Comparison of ENCODE assay signal across 20 mouse cellular contexts in the genomic region with DNA sequence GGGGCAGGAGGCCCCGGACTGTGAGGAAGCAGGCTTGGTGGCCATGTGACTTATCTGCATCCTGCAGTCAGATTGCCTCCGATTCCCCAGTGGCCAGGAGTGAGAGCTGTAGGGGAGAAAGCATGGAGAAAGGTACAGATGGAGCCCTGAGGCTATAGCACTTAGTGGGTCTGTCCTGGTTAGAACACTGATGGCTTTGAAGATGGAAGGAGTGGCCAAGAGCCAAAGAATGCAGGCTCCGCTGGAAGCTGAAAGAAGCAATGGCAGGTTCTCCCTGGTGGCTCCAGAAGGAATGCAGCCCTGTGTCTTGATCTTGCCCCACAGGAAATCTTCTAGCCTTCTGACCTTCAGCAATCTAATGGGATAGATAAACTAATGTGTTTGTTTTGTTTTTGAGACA.
DNase-seq lines count a peak whose midpoint lies in the region; TF ChIP-seq lines count a peak whose summit lies in the region.
"Had no signal": no experiment of that assay in that cellular context is flagged by ENCODE, and none has a peak within 500 bp of the region (broad histone marks: within the 10 kb centered on the region; RNA-seq: fewer than 3 reads in every experiment).

No protein-coding gene starts in this region.

- DNase-seq in ES-CJ7 (ENCODE audit: low read depth, low spot score) (peak; percentile 42), ES-E14 (ENCODE audit: low read depth, low spot score) (peak; percentile 45), WW6 (ENCODE audit: low read depth, low spot score) (peak; percentile 24)
- DNase-seq in gastrocnemius, postnatal 36 days = no peak
- DNase-seq in frontal cortex, adult 2 months (ENCODE audit: extremely low spot score in 1 of 2, low spot score in 1 of 2) = no peak
- DNase-seq in thymus, postnatal 0 days (ENCODE audit: low spot score) = no peak
- DNase-seq: adrenal gland, postnatal 10 days; adrenal gland, postnatal 25 days; cerebellum, adult 11 months; cerebellum, adult 18-20 months; cerebellum, adult 8-10 months; cerebellum, adult 9-11 months; cerebellum, postnatal 14 days; cerebellum, postnatal 36 days; embryo, embryonic 11 days had no signal

- no peaks in the 10 kb centered on the region for H3K36me3 ChIP-seq in ES-E14 (ENCODE audit: control insufficient read depth, insufficient read depth, low read length, poor library complexity, severe bottlenecking)
- H3K36me3 ChIP-seq: embryonic facial prominence, embryonic 13.5 days; embryonic facial prominence, embryonic 15.5 days; forebrain, embryonic 10.5 days; forebrain, embryonic 12.5 days had no signal

- in situ Hi-C loops in ES-E14 (cut with MboI; ENCODE audit: low sequenced_read_pairs in 2 of 2, unreplicated experiment in 2 of 2) = no loop called here

- intact Hi-C loops in gastrocnemius, postnatal 36 days (cut with DNase I) = no loop called here

- H3K9me3 ChIP-seq in ES-E14 (ENCODE audit: control insufficient read depth, insufficient read depth, low read depth, low read length) = no peaks in the 10 kb centered on the region
- H3K9me3 ChIP-seq: embryonic facial prominence, embryonic 15.5 days; forebrain, embryonic 10.5 days; forebrain, embryonic 12.5 days had no signal

- no peak overlapping the region for H3K4me3 ChIP-seq in ES-E14 (ENCODE audit: insufficient read depth in 1 of 2, low read depth in 1 of 2, low read length in 2 of 2, poor library complexity in 1 of 2, severe bottlenecking in 1 of 2)
- H3K4me3 ChIP-seq: embryonic facial prominence, embryonic 13.5 days; embryonic facial prominence, embryonic 15.5 days; erythroblast, embryonic 14.5 days; forebrain, embryonic 10.5 days; forebrain, embryonic 12.5 days had no signal

- no peak overlapping the region for H3K27ac ChIP-seq in ES-E14 (ENCODE audit: insufficient read depth, low read depth, low read length, poor library complexity, severe bottlenecking)
- H3K27ac ChIP-seq: embryonic facial prominence, embryonic 13.5 days; embryonic facial prominence, embryonic 15.5 days; forebrain, embryonic 10.5 days; forebrain, embryonic 12.5 days had no signal

- peaks cover 0 to 4% of the 10 kb centered on the region in 2 experiments; a peak in 1 of 4 replicates for H3K4me1 ChIP-seq in ES-E14 (ENCODE audit: control insufficient read depth in 2 of 2, insufficient read depth in 2 of 2, low read length in 2 of 2, poor library complexity in 1 of 2)
- H3K4me1 ChIP-seq: embryonic facial prominence, embryonic 15.5 days; forebrain, embryonic 10.5 days; forebrain, embryonic 12.5 days had no signal

- no peak overlapping the region for H3K9ac ChIP-seq in ES-E14 (ENCODE audit: insufficient read depth, low read depth, low read length, poor library complexity, severe bottlenecking)
- H3K9ac ChIP-seq: embryonic facial prominence, embryonic 13.5 days; embryonic facial prominence, embryonic 15.5 days; forebrain, embryonic 12.5 days had no signal

TF ChIP-seq in ES-E14, 5 proteins besides CTCF, POLR2A, EP300 and RAD21:
- TF ChIP-seq ZC3H11A (IDR thresholded peaks at IDR 0.05; ENCODE audit: borderline replicate concordance, low read depth, low read length) = no peak
- no peak for TF ChIP-seq HCFC1 (IDR thresholded peaks at IDR 0.05; ENCODE audit: borderline replicate concordance, insufficient read depth, low read length)
- TF ChIP-seq CHD2 (IDR thresholded peaks at IDR 0.05; ENCODE audit: low read depth, low read length) = no peak
- no peak for TF ChIP-seq ZNF384 (IDR thresholded peaks at IDR 0.05; ENCODE audit: low read depth, low read length)
- TF ChIP-seq MAFK (IDR thresholded peaks at IDR 0.05; ENCODE audit: insufficient read depth, low read depth, low read length) = no peak

Comparison
In these comparisons a context has a peak if more than half of its experiments do, and no peak if none do; other contexts are left out.
1. DNase-seq: peak in ES-CJ7 (single experiment), ES-E14 (single experiment) and WW6 (single experiment); none in gastrocnemius, postnatal 36 days (0 of 2), frontal cortex, adult 2 months (0 of 2) and thymus, postnatal 0 days (single experiment).